Mouse (Mus musculus) liver, embryonic 14.5 days (tissue): ENCODE measurements around the gene Appbp2.

ENCODE experiments used
- CTCF ChIP-seq: IDR thresholded peaks from 2 replicates; pipeline ENCODE4 v1.5.1; 2016; ENCODE audit warnings: antibody characterized with exemption, low read depth, control low read depth
- EP300 ChIP-seq: IDR thresholded peaks from 2 replicates; pipeline ENCODE4 v1.6.1; 2016; ENCODE audit warnings: antibody characterized with exemption, low read depth

DNA sequence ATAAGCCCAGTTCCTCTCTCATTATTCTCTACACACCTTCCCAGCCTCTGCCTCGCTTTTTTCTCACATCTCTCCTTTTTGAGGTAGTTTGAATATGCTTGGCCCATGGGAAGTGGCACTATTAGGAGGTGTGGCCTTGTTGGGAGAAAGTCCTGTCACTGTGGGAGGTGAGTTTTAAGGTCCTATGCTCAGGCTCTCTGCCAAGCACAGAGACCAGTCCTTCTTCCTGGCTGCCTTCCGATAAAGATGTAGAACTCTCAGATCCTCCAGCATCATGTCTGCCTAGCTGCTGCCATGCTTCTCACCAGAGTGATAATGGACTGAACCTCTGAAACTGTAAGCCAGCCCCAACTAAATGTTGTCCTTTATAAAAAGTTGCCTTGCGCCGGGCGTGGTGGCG, 12.4 kb downstream of the Appbp2 start:
- TF ChIP-seq CTCF (no peak), EP300 (no peak)
